Mouse (Mus musculus) stomach, adult 2 months (tissue): ENCODE measurements around the gene Mafg. TPM values are rescaled to one million over a fixed set of nuclear protein-coding genes. Genes with fewer than 3 reads are reported as not detected.

Experiments used
- polyA plus RNA-seq: library from polyadenylated mRNA; depleted of rRNA; stranded (reverse); fragments of >200 nt; gene quantifications from 2 replicates; pipeline ENCODE4 v1.2.3, GENCODE M21; 2012; rRNA removed

Mafg gene
- 21.0 and 21.3 TPM in 2 replicates for polyA plus RNA-seq

DNA sequence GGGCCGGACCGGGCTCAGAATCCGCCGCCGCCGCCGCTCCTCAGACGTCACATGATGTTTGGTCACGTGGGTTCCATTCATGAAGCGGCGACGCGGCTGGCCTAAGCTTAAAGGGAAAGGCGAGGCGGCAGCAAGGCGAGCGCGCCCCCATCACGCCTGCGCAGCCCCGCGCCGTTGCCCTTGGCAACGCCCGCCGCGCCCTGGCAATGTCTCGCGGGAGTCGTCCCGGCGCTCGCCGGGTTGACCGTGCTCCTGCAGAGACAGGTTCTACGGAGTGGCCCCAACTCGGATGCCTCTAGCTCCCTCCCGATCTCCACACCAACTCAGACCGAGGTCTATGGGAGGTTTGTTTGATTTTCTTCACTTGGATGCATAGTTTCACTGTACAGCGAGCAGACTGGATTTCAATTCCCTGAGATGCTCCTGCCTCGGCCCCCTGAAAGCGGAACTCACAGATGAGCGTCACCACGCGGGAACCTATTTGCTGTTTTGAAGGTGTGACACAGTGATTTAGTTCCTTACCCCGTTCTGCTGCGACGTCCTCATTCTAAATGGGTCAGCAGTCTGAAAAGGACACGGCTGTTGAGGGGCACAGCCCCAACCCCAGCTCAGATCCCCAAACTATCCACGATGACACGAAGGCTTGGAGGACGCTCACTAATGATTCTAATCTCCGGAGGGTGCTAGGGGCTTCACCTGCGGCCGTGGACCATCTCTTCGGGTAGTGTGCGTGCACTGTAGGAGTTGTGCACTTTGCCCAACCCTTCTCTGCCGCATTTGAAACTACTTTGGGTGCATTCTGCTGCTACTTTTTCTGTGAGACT lies at the start of gene Mafg:
Gene Mafg (minus strand): TSS at position 81 of the 824 bp plus-strand sequence.

DNA sequence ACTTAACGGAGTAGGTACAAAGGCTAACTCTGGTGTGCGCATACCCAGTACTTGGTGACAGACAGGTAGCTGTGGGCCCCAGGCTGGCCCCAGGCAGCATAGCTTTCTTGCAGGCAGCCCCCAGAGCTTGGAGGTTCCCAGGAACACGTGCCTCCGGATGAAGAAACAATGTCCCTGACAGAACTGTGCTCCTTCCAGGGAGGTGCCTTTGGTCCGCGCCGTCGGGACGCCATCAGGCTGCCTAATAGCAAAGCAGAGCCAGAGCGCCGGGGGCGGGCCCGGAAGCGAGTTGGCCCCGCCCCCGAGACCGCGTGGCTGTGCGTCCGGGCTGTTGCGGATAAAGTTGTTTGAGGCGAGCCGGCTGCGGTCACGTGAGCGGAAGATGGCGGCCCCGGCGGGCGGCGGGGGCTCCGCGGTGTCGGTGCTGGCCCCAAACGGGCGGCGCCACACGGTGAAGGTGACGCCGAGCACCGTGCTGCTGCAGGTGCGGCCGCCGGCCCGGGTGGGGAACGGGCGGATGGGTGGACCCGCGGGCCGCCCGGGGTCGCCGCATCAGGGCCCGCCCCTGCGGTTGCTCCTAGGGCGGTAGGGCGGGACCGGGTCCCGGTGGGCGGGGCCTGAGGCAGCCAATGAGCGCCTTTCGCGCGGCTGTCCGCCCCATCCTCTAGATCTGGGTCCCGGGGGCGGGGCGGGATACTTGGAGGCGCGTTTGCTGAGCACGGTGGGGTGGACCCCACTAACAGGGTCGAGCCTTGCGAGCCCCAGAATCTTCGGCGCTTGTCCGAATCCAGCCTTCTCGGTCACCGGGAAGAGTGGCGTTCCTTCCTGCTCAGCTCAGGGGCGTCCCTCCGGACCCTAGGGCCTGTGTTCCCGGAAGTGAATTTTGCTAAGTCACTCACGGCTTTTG lies 39.5 kb upstream of the Mafg start, which contains the start of gene Aspscr1:
Gene Aspscr1 (plus strand): TSS at position 287 of the 907 bp plus-strand sequence.

DNA sequence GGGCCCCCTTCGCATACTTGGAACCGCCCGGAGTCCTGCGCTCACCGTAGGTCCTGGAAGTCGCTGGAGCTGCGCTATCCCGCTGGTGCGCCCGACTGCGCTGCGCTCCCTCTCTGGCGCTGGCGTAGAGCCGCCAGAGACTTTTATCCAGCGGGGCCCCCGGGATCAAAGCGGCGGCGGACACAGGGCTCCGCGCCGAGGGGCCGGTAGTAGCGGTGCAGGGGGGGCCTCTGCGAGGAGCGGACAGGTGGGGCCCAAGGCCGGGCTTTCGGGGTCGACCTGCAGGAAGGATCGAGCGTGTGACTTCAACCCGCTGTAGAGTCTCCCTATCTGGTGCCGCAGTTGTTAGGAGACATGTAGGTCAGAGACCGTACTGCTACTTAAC lies 27.7 kb upstream of the Mafg start, which contains the start of gene Notum:
Gene Notum (minus strand): TSS at position 100 of the 385 bp plus-strand sequence.

DNA sequence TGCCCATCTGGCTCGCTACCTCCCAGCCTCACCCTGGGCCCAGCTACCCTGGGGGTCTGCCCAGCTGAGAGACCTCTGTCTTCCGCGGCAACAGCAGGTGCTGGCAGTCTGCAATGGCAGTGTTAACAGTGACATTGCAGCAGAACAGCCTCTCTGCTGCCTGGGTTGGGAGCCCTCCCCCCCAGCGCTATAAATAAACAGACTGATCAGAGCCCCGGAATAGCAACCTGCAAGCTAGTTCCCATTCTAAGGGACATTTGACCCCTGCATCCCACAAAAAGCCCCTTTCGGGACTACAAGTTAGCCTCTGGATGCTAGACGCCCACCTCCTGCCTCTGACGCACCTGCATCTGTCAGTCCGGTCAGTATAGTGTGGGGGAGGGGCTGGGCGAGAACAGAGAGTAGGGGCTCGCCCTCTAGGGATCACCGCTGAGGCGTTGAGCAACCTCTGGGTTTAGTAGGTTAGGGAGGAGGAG lies 14.6 kb upstream of the Mafg start, which contains the start of gene Myadml2:
Gene Myadml2 (minus strand): TSS at position 158 of the 476 bp plus-strand sequence.

DNA sequence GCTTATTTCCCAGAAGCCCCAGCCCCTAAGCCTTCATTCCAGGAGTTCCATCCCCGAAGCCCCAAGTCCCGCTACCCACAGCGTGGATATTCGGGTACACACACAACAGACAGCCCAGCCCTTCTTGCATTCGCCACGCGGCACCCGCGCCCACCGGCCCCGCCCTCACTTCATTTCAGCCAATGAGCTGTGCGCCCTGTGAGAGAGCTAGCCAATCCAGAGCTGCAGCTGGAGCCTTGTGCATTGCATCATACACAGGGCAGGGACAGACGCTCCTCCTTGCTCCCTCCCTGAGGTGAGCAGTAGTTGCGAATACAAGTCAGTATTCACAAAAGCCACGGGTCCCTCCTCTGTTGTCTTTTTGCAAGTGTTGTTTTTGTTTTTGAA lies 10.2 kb upstream of the Mafg start, which contains the start of gene Pycr1:
Gene Pycr1 (minus strand): TSS at position 169 of the 387 bp plus-strand sequence.

DNA sequence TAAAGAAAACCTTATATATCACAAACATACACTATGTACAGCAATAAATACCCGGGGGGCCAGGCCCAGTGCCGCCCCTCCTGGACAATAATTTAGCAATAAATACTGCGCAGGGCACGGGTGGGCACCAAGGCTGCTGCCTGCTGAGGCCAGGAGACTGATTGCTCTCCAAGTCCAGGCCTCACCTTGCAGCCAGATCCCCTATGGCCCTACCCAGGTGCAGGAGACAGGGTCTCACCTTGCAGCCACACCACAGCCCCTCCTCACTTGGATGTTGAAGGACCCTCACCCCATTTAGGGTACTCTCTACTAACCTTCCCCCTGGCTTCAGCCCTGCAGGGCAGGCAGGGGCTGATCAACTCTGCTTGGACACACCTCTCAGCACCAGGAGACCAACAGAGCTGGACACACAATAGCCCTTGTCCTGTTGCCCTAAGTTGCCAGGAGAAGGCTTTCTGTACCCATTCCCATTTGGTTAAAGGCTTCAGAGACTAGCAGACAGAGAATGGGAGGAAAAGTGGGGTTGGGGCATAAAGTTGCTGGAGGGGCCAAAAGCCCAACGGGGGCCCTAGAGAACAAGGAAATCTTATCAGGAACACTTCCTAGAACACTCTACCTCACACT lies 8.1 kb downstream of the Mafg start, which contains the start of gene Sirt7:
Gene Sirt7 (minus strand): TSS at position 89 of the 624 bp plus-strand sequence.

DNA sequence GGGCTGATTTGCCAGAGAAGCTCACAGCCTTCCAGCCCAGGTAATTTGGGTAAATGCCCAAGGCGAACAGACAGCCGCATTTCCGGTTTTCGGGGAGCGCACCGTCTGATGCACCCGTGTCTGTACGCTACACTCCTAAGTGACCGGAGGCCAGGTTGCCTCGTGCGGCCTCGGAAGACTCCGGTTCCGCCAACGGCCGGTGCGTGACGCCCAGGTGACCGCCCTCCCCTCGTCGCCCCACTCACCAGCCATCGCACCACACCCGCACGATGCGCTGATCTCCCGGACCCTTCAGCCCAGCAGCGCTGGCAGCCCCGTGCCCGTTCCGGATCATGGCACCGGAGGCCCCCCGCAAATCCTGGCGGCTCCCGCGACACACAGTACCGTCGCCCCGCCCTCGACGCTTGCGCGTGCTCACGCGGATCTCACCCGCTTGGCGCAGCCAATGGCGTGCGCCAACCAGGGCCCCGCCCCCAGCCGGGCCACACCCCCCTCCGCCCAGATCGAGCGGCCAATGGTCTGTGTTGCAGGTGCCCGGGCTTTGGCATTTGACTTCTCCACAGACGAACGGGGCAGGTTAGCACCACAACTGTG lies 15.8 kb downstream of the Mafg start, which contains the start of gene Pcyt2:
Gene Pcyt2 (minus strand): TSS at position 418 of the 594 bp plus-strand sequence.

DNA sequence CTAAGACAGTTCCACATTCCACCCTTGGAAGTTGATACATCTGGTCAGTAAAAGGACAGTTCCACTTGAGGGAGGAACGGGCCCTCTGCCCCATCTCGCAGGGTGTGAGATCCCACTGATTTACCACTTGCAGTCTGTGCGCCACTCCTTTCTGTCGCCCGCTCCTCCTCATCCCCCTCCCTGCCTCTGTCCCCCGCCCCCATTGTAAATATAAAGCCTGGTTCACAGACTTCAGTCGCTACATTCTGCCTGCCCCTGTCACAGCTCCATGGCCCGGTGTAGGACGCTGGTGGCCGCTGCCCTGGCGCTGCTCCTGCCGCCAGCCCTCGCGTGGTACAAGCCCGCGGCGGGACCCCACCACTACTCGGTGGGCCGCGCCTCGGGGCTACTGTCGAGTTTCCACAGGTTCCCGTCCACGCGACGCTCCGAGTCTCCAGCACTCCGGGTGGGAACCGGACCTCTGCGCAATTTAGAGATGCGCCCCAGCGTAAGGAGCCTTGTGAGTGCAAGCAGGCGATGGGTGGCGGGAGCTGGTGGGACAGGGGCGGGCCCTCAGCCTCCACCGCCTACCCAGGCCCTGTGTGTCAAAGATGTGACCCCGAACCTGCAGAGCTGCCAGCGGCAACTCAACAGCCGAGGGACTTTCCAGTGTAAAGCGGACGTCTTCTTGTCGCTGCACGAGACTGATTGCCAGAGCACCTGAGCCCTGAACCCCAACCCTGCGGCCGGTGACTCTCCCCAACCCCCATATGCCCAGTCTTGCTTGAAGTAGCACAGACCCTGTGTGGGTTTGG lies 25.0 kb downstream of the Mafg start, which contains the start of gene Npb:
Gene Npb (plus strand): TSS at position 237 of the 794 bp plus-strand sequence.

DNA sequence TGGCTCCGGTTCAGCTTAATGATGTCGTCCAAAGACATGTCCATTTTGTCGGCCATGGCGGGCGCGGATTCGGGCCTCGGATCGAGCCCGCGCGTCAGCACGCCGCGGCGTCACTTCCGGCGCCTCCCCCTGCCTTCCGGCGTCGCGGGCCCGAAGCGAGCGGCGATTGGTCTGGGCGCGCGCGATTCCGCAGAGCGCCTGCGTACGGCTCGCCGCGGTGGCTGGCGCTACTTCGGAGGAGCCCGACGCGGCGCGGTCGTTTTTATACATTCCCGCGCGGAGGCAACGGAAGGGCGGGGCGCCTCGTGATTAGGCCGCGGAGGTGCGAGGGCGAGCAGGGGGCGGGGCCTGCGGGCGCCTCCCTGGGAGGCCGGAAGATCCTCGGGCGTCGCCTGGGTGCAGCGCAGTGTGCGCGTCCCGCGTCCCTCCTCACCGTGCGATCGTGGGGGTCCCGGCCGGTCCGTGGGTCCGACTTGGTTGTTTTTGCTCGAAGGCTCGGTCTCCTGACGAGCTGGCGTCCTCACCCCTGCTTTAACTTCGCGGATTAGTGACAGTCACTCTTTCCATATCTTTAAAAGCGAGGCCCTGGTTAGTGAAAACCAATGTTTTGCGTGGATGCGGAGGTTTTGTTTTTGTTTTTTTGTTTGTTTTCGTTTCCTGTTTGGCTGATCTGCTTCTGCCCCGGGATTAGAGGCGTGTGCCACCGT lies 35.0 kb downstream of the Mafg start, which contains the start of the genes Alyref and Anapc11:
Gene Alyref (minus strand): TSS at position 83 of the 707 bp plus-strand sequence.
Gene Anapc11 (plus strand): TSS at position 139 of the 707 bp plus-strand sequence.

DNA sequence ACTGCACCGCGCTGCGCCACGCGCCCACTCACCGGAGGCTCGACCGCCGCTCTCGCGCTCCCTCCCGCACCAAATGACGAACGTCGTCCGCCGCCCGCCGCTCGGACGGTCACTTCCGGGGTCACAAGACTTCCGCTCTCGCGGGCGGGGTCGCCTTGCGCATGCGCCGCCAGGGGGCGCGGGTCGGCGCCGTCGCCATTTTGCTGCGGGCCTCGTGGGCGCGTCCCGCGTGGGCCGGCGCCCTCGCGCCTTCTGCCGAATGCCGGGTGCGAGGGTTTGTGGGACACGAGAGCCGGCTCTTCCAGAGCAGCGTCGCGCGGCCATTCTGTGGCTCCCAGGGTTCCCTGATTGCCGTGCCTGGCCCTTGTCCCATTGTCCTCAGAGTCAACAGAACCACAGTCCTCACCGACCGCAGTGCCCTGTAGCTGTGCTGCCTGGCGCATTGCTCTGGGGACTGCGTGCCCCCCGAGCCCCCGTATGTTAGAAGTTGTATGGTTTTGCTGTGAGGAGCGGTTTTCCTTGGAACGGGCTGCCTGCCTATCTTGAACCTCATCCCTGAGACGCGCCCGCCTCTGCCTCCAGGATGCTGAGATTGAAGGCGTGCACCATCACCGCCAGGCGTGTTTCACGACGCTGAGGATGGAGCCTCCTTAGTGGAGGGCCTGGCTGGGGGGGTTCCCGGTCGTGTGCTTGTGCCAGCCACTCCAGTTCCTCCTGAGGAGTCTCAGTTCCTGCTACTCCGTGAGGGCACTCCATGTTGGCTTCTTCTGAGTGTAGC lies 51.7 kb downstream of the Mafg start, which contains the start of gene Arhgdia:
Gene Arhgdia (minus strand): TSS at position 135 of the 778 bp plus-strand sequence.

Other genes starting within 250 kb of the Mafg start
- gene Nploc4, start 195.9 kb downstream of the Mafg start, polyA plus RNA-seq = 28.8 and 32.2 TPM in 2 replicates
- gene Tspan10, start 191.0 kb downstream of the Mafg start, polyA plus RNA-seq = not detected in 2 replicates
- 0.18 and 0.35 TPM in 2 replicates for gene Pde6g, start 180.1 kb downstream of the Mafg start, polyA plus RNA-seq
- gene Oxld1, start 175.5 kb downstream of the Mafg start, polyA plus RNA-seq = 15.7 and 34.1 TPM in 2 replicates
- 3.0 and 4.9 TPM in 2 replicates for gene Ccdc137, start 175.5 kb downstream of the Mafg start, polyA plus RNA-seq
- 7.5 and 11.8 TPM in 2 replicates for gene Arl16, start 166.0 kb downstream of the Mafg start, polyA plus RNA-seq
- gene Mrpl12, start 149.0 kb downstream of the Mafg start, polyA plus RNA-seq = 83.7 and 108 TPM in 2 replicates
- 158 and 235 TPM in 2 replicates for gene Slc25a10, start 141.8 kb downstream of the Mafg start, polyA plus RNA-seq
- 0.55 and 0.69 TPM in 2 replicates for gene Gcgr, start 102.9 kb downstream of the Mafg start, polyA plus RNA-seq
- gene Mcrip1, start 83.9 kb downstream of the Mafg start, polyA plus RNA-seq = 40.9 and 56.7 TPM in 2 replicates
- 1.6 and 1.8 TPM in 2 replicates for gene Ppp1r27, start 82.5 kb downstream of the Mafg start, polyA plus RNA-seq
- gene P4hb, start 60.3 kb downstream of the Mafg start, polyA plus RNA-seq = 153 and 166 TPM in 2 replicates
- 426 and 509 TPM in 2 replicates for gene Arhgdia, start 52.0 kb downstream of the Mafg start, polyA plus RNA-seq
- 5.8 and 8.6 TPM in 2 replicates for gene Alyref, start 35.2 kb downstream of the Mafg start, polyA plus RNA-seq
- 72.4 and 94.8 TPM in 2 replicates for gene Anapc11, start 35.2 kb downstream of the Mafg start, polyA plus RNA-seq
- 58.0 and 94.3 TPM in 2 replicates for gene Npb, start 25.1 kb downstream of the Mafg start, polyA plus RNA-seq
- 138 and 161 TPM in 2 replicates for gene Pcyt2, start 15.7 kb downstream of the Mafg start, polyA plus RNA-seq
- 51.2 and 54.2 TPM in 2 replicates for gene Sirt7, start 8.4 kb downstream of the Mafg start, polyA plus RNA-seq
- gene Pycr1, start 10.2 kb upstream of the Mafg start, polyA plus RNA-seq = 29.3 and 57.1 TPM in 2 replicates
- 0.97 and 1.2 TPM in 2 replicates for gene Myadml2, start 14.6 kb upstream of the Mafg start, polyA plus RNA-seq
- gene Notum, start 27.6 kb upstream of the Mafg start, polyA plus RNA-seq = 1.1 and 1.4 TPM in 2 replicates
- gene Aspscr1, start 39.4 kb upstream of the Mafg start, polyA plus RNA-seq = 70.2 and 73.5 TPM in 2 replicates
- gene Cenpx, start 80.1 kb upstream of the Mafg start, polyA plus RNA-seq = 41.1 and 48.0 TPM in 2 replicates
- 13.7 and 15.6 TPM in 2 replicates for gene Lrrc45, start 80.3 kb upstream of the Mafg start, polyA plus RNA-seq
- gene Rac3, start 87.9 kb upstream of the Mafg start, polyA plus RNA-seq = 7.0 and 10.6 TPM in 2 replicates
- gene Dcxr, start 93.7 kb upstream of the Mafg start, polyA plus RNA-seq = 54.6 and 59.7 TPM in 2 replicates
- gene Cbr2, start 98.5 kb upstream of the Mafg start, polyA plus RNA-seq = 69.9 and 82.3 TPM in 2 replicates
- gene Hmga1b, start 129.2 kb upstream of the Mafg start, polyA plus RNA-seq = 0.87 and 18.1 TPM in 2 replicates
- gene Rfng, start 150.6 kb upstream of the Mafg start, polyA plus RNA-seq = 36.8 and 56.8 TPM in 2 replicates
- gene Gps1, start 150.7 kb upstream of the Mafg start, polyA plus RNA-seq = 65.1 and 81.6 TPM in 2 replicates
- 16.7 and 20.0 TPM in 2 replicates for gene Dus1l, start 162.8 kb upstream of the Mafg start, polyA plus RNA-seq
- gene Fasn, start 190.9 kb upstream of the Mafg start, polyA plus RNA-seq = 320 and 400 TPM in 2 replicates